10 mouse cellular contexts compared by ENCODE assay signal in the genomic region with DNA sequence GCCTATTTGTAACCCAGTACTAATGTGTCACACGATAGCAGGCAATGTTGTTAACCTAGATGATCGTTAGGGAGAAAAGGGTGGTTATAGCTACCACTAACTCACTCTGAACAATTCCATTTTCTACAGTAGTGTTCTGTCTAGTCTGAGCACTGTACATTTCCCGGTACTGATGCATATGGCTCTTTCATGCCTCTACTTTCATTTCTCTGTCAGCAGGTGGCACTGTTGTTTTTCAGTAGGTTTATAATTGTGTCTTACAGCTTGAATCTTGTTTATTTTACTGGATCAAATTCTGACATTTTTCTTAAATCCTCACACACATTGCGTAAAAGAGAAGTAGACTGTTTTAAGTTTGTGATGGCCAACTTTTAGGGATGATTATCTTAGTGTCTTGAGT. TPM values are rescaled to one million over a fixed set of nuclear protein-coding genes. Genes with fewer than 3 reads are reported as not detected.
DNase-seq lines count a peak whose midpoint lies in the region; ATAC-seq and TF ChIP-seq lines count a peak whose summit lies in the region.
"Had no signal": no experiment of that assay in that cellular context is flagged by ENCODE, and none has a peak within 500 bp of the region (broad histone marks: within the 10 kb centered on the region; RNA-seq: fewer than 3 reads in every experiment).

No protein-coding gene starts in this region.

- no peak overlapping the region for H3K9ac ChIP-seq in kidney, embryonic 14.5 days (ENCODE audit: low read depth, low read length)
- H3K9ac ChIP-seq in CH12.LX (ENCODE audit: insufficient read depth, low read depth): no peak overlapping the region
- H3K9ac ChIP-seq: lung, embryonic 15.5 days had no signal

- TF ChIP-seq CTCF in CH12.LX (conservative IDR thresholded peaks at IDR 0.05 in 1 of 2, IDR thresholded peaks at IDR 0.05 in 1 of 2; ENCODE audit: low read depth in 2 of 2, low read length in 2 of 2): peak in 1 of 2 experiments; percentile 55; a peak in 2 of 4 replicates

- H3K4me2 ChIP-seq in kidney, embryonic 14.5 days (replicated peaks; ENCODE audit: low read depth, low read length): no peak overlapping the region
- no peak overlapping the region for H3K4me2 ChIP-seq in CH12.LX (ENCODE audit: insufficient read depth, low read depth, poor library complexity, severe bottlenecking)
- H3K4me2 ChIP-seq: lung, embryonic 15.5 days had no signal

- peak; percentile 22 for DNase-seq in kidney, adult 9 months
- peak; percentile 30 for DNase-seq in CH12.LX (ENCODE audit: extremely low read depth)
- peak; percentile 26 for DNase-seq in Muller cell, postnatal 12 days (ENCODE audit: inconsistent ontology term)
- no peak for DNase-seq in thymus, adult 18-20 months
- DNase-seq in cerebellum, adult 11-12 months: no peak
- DNase-seq in natural killer cell, adult 2 months (ENCODE audit: low spot score in 2 of 2): no peak
- DNase-seq: kidney, postnatal 25 days had no signal

- no peaks in the 10 kb centered on the region for H3K4me1 ChIP-seq in kidney, embryonic 14.5 days (ENCODE audit: control insufficient read depth, insufficient read depth, low read length)
- no peaks in the 10 kb centered on the region for H3K4me1 ChIP-seq in CH12.LX (ENCODE audit: control insufficient read depth in 1 of 2, insufficient read depth in 2 of 2)
- H3K4me1 ChIP-seq: lung, embryonic 15.5 days had no signal

- no peak overlapping the region for H3K4me3 ChIP-seq in kidney, embryonic 14.5 days (ENCODE audit: low read length)
- H3K4me3 ChIP-seq in CH12.LX (replicated peaks in 1 of 3; ENCODE audit: low read depth in 2 of 3, low read length in 2 of 3, poor library complexity in 1 of 3): no peak overlapping the region
- H3K4me3 ChIP-seq: lung, embryonic 15.5 days had no signal

- H3K9me3 ChIP-seq in kidney, embryonic 14.5 days (ENCODE audit: control insufficient read depth, low read length): no peaks in the 10 kb centered on the region
- no peaks in the 10 kb centered on the region for H3K9me3 ChIP-seq in CH12.LX (replicated peaks; ENCODE audit: low read length)
- H3K9me3 ChIP-seq: lung, embryonic 15.5 days had no signal

- in situ Hi-C loops in CH12.LX (cut with MboI; ENCODE audit: low pct_ligation_motif_present, low pct_unique_long_range_greater_than_20kb, low sequenced_read_pairs): no loop called here

- no peak overlapping the region for H3K27ac ChIP-seq in kidney, embryonic 14.5 days (ENCODE audit: low read depth, low read length)
- no peak overlapping the region for H3K27ac ChIP-seq in CH12.LX (ENCODE audit: insufficient read depth, low read depth)
- H3K27ac ChIP-seq: lung, embryonic 15.5 days had no signal

- no peak for ATAC-seq in kidney, embryonic 14.5 days (ENCODE audit: low FRiP score, low TSS enrichment)
- ATAC-seq in megakaryocyte progenitor cell, adult 5-6 weeks (replicated peaks; ENCODE audit: poor library complexity): peak; percentile 66

- no peak for TF ChIP-seq EP300 in CH12.LX (IDR thresholded peaks at IDR 0.05; ENCODE audit: low read length)

- H3K36me3 ChIP-seq in kidney, embryonic 14.5 days (ENCODE audit: control insufficient read depth, insufficient read depth, low read length): peaks cover 66% of the 10 kb centered on the region
- H3K36me3 ChIP-seq in CH12.LX (replicated peaks in 1 of 2; ENCODE audit: control insufficient read depth in 1 of 2, insufficient read depth in 1 of 2, low read length in 1 of 2): peaks cover 46 to 89% of the 10 kb centered on the region in 2 experiments

- peak; percentile 35 for TF ChIP-seq RAD21 in CH12.LX (IDR thresholded peaks at IDR 0.05; ENCODE audit: low read depth, low read length)

- no peaks in the 10 kb centered on the region for H3K27me3 ChIP-seq in kidney, embryonic 14.5 days (ENCODE audit: control insufficient read depth, insufficient read depth, low read length)
- no peaks in the 10 kb centered on the region for H3K27me3 ChIP-seq in CH12.LX (replicated peaks)
- H3K27me3 ChIP-seq: lung, embryonic 15.5 days had no signal

- dilution Hi-C loops in CH12.LX (cut with MboI; ENCODE audit: extremely low pct_ligation_motif_present, extremely low pct_unique_long_range_greater_than_20kb, low sequenced_read_pairs): no loop called here

- TF ChIP-seq POLR2A in CH12.LX (IDR thresholded peaks at IDR 0.05; ENCODE audit: low read depth, low read length): no peak

- peaks cover 2% of the 10 kb centered on the region; the same call in 1 of the 2 replicates for H3K79me2 ChIP-seq in CH12.LX (replicated peaks; ENCODE audit: control insufficient read depth, extremely low read depth, insufficient read depth, poor library complexity, severe bottlenecking)

- 73% methylated on average over 4 of the region's 4 CpGs for WGBS in kidney, embryonic 14.5 days

TF ChIP-seq in CH12.LX, 34 proteins besides CTCF, POLR2A, EP300 and RAD21:
- TF ChIP-seq JUN (IDR thresholded peaks at IDR 0.05; ENCODE audit: insufficient read depth, low read depth, low read length): no peak
- no peak for TF ChIP-seq NELFE (IDR thresholded peaks at IDR 0.05; ENCODE audit: low read depth, low read length)
- TF ChIP-seq GABPA (IDR thresholded peaks at IDR 0.05; ENCODE audit: insufficient replicate concordance, low read depth, low read length): no peak
- no peak for TF ChIP-seq UBTF (IDR thresholded peaks at IDR 0.05; ENCODE audit: low read depth, low read length)
- no peak for TF ChIP-seq SMC3 (IDR thresholded peaks at IDR 0.05; ENCODE audit: low read depth, low read length)
- no peak for TF ChIP-seq ZKSCAN1 (IDR thresholded peaks at IDR 0.05; ENCODE audit: borderline replicate concordance, low read depth, low read length)
- TF ChIP-seq PAX5 (IDR thresholded peaks at IDR 0.05; ENCODE audit: low read length): no peak
- TF ChIP-seq IRF4 (IDR thresholded peaks at IDR 0.05; ENCODE audit: low read depth, low read length): no peak
- no peak for TF ChIP-seq MEF2A (IDR thresholded peaks at IDR 0.05; ENCODE audit: borderline replicate concordance, low read depth, low read length)
- no peak for TF ChIP-seq USF1 (IDR thresholded peaks at IDR 0.05; ENCODE audit: low read depth, low read length)
- no peak for TF ChIP-seq RCOR1 (conservative IDR thresholded peaks at IDR 0.05; ENCODE audit: low read depth, low read length)
- TF ChIP-seq ELF1 (IDR thresholded peaks at IDR 0.05; ENCODE audit: low read depth, low read length): no peak
- TF ChIP-seq E2F4 (IDR thresholded peaks at IDR 0.05; ENCODE audit: insufficient replicate concordance, low read depth, low read length): no peak
- no peak for TF ChIP-seq CHD2 (IDR thresholded peaks at IDR 0.05; ENCODE audit: low read length)
- TF ChIP-seq ZC3H11A (IDR thresholded peaks at IDR 0.05; ENCODE audit: low read depth, low read length): no peak
- TF ChIP-seq KAT2A (IDR thresholded peaks at IDR 0.05; ENCODE audit: insufficient replicate concordance, low read length): no peak
- no peak for TF ChIP-seq TCF12 (IDR thresholded peaks at IDR 0.05; ENCODE audit: low read depth, low read length)
- no peak for TF ChIP-seq ZNF384 (IDR thresholded peaks at IDR 0.05; ENCODE audit: low read depth, low read length)
- no peak for TF ChIP-seq BHLHE40 (IDR thresholded peaks at IDR 0.05; ENCODE audit: low read depth, low read length)

RNA-seq across cellular contexts. Expression of gene Papola, which starts 54.6 kb away (rescaled TPM):
- polyA plus RNA-seq in kidney, embryonic 14.5 days (2014; fragmentation: Nextera tagmentation; extraction: Ambion mirVana): 181 and 197 TPM in 2 replicates
- 90.1 and 100.0 TPM in 2 replicates for total RNA-seq in CH12.LX (2012; rRNA removed)
- 111 and 115 TPM in 2 replicates for total RNA-seq in CH12.LX (2014; rRNA removed)
- 150 TPM in 2 replicates for polyA plus RNA-seq in CH12.LX (2012; ENCODE audit: insufficient read length, low read depth)
- total RNA-seq in megakaryocyte progenitor cell, adult 5-6 weeks (2015): 223 and 232 TPM in 2 replicates
- 104 and 140 TPM in 2 replicates for total RNA-seq in megakaryocyte progenitor cell, adult 5-6 weeks (2017)

Comparison
In these comparisons a context has a peak if more than half of its experiments do, and no peak if none do; other contexts are left out.
1. DNase-seq: peak in kidney, adult 9 months (single experiment), CH12.LX (single experiment) and Muller cell, postnatal 12 days (single experiment); none in thymus, adult 18-20 months (0 of 2), cerebellum, adult 11-12 months (single experiment) and natural killer cell, adult 2 months (0 of 2).